Mouse (Mus musculus) limb, embryonic 13.5 days (tissue): ENCODE results near the gene Lce3c. TPM values are rescaled to one million over a fixed set of nuclear protein-coding genes. Genes with fewer than 3 reads are reported as not detected.

Experiments
- polyA plus RNA-seq: library from polyadenylated mRNA; unstranded; fragments of >200 nt; fragmentation: Nextera tagmentation; extraction: Ambion mirVana; gene quantifications from 2 replicates; pipeline ENCODE4 v1.2.1, GENCODE M21; 2015

Lce3c gene
- polyA plus RNA-seq, 1 experiment from 2014 or later = 0.28 TPM

Other genes with a start within 250 kb of the Lce3c start
- gene Lce1e, start 235.4 kb upstream of the Lce3c start, polyA plus RNA-seq = not detected in 2 replicates
- gene Lce1f, start 224.1 kb upstream of the Lce3c start, polyA plus RNA-seq = not detected in 2 replicates
- not detected in 2 replicates for gene Gm38119, start 205.4 kb upstream of the Lce3c start, polyA plus RNA-seq
- gene Lce1g, start 192.1 kb upstream of the Lce3c start, polyA plus RNA-seq = not detected in 2 replicates
- gene Lce1h, start 179.4 kb upstream of the Lce3c start, polyA plus RNA-seq = not detected in 2 replicates
- gene Lce1i, start 165.6 kb upstream of the Lce3c start, polyA plus RNA-seq = not detected in 2 replicates
- gene Lce1j, start 154.0 kb upstream of the Lce3c start, polyA plus RNA-seq = not detected in 2 replicates
- not detected in 2 replicates for gene Lce1k, start 136.6 kb upstream of the Lce3c start, polyA plus RNA-seq
- not detected in 2 replicates for gene Kprp, start 117.2 kb upstream of the Lce3c start, polyA plus RNA-seq
- not detected in 2 replicates for gene Lce1l, start 93.2 kb upstream of the Lce3c start, polyA plus RNA-seq
- gene 2310050C09Rik, start 74.3 kb upstream of the Lce3c start, polyA plus RNA-seq = 0.13 TPM in 1 of 2 replicates, not detected in the other
- not detected in 2 replicates for gene Lce3a, start 18.3 kb upstream of the Lce3c start, polyA plus RNA-seq
- not detected in 2 replicates for gene Lce3b, start 11.5 kb upstream of the Lce3c start, polyA plus RNA-seq
- not detected in 2 replicates for gene Lce3d, start 12.9 kb downstream of the Lce3c start, polyA plus RNA-seq
- not detected in 2 replicates for gene Lce3e, start 22.6 kb downstream of the Lce3c start, polyA plus RNA-seq
- not detected in 2 replicates for gene Lce3f, start 47.7 kb downstream of the Lce3c start, polyA plus RNA-seq
- 0.42 and 1.0 TPM in 2 replicates for gene Crct1, start 71.2 kb downstream of the Lce3c start, polyA plus RNA-seq
- gene Lce1m, start 74.6 kb downstream of the Lce3c start, polyA plus RNA-seq = not detected in 2 replicates
- not detected in 2 replicates for gene Gm4858, start 124.3 kb downstream of the Lce3c start, polyA plus RNA-seq
- not detected in 2 replicates for gene Crnn, start 200.3 kb downstream of the Lce3c start, polyA plus RNA-seq